Mouse (Mus musculus): ENCODE results near the gene Lce1m.
"Not testable (repeated sequence)": the region's sequence is repeated elsewhere in the genome, so short reads cannot be mapped to it uniquely, and the experiment has no call there.

Gene Lce1m

DNA sequence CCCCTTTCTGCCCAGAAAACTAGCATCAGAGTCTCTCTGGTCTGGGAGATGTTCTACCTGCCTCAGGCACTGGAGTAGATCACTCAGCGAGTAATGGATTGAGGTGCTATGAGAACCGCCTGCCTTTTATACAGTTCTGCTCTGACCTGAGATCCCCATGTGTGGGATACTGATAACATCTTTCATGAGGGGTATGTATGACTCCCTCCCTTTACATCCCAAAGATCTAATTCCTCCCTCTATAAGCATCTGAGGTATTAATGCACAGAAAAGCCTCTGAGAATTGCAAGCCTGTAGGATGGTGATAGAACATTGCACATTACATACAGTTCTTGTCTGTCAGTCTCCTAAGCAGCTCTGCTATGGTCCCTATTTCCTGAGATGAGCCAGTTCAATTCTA, at the start of gene Lce1m:
TSS of gene Lce1m (minus strand) at position 101 of the 400 bp plus-strand sequence.
- DNase-seq: no peak

DNA sequence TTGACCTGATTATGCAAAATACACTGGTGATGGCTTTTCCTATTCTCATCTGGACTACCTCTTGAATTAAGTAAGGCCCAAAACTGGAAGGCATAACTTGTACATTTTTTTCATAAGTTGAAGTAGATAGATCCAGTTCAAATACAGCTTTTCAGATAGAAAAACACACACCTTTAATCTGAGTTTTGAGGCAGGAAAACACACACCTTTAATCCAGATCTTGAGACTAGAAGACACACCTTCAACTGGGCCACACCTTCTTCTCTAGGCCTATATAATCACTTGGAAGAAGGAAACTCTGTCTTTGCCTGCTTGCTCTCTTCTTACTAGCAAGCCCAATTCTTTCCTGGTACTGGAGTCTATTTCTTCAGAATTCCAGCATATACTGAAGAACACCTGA, 49.7 kb upstream of the Lce1m start, which contains the start of gene Gm4858:
TSS of gene Gm4858 (plus strand) at position 301 of the 400 bp plus-strand sequence.
- DNase-seq: not testable (repeated sequence)

DNA sequence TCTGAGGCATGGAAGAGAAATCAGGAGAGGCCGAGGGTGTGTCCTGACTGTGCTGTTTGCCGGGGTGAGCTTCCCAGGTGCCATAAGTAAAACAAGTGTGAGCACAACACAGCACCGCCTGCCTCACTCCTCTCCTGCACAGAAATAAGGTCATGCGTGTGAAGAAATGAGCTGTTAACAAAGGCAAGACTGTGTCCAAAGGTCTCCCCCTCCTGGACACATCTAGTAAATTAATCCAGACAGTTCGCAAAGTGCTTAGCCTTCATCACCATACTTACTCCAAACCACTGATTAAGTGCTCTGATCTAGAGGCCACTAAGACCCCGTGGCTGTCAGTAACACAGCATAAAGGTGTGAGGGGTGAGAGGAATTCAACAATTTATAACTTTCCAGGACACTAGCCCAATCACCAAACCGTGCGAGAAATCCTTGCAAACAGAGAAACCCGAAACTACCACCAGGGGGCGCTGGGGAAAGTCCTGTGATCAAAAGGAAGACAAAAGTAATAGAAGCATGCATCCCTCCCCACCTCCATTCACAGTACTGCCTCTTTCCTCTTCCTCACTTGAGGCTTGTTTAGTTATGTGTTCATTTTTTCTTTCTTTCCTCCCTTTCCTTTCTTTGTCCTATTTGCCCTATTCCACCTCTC, 34.1 kb upstream of the Lce1m start:
- DNase-seq: peak; percentile 2

DNA sequence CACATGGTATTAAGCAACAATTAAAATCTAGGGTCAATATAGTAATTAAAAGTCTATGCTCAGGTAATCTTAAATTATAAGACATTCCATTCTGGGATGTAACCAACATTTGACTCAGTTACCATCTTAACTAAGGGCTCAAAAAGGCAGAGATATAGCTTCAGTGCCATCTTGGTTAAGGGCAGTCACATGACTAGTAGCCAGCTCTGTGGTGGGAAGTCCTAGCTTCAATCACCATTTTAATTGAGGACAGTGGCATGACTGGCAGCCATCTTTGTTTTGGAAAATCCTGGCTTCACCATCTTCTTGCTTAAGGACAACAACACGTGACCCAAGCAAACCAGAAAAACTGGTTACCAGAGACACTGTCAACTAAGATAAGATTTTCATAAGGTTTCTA, 31.3 kb upstream of the Lce1m start:
- no peak for DNase-seq

DNA sequence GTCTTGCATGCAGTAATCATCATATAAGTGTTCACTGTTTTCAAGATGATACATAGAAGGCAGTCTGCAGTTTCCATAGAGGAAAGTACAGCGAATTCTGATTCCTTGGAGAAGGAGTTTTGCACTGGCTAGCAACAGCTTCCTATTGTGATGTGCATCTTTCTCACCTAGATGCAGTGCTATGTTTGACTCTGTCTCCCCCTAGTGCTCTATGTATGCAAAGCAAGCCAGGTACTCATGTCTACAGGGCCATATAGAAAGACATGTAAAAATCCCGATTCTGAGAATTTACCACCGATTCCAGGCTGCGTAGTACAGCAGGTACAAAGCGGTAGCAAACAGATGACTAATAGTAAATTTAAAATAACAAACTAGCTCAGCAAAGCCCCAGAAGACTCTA, 12.6 kb upstream of the Lce1m start:
- peak; percentile 8 for DNase-seq

DNA sequence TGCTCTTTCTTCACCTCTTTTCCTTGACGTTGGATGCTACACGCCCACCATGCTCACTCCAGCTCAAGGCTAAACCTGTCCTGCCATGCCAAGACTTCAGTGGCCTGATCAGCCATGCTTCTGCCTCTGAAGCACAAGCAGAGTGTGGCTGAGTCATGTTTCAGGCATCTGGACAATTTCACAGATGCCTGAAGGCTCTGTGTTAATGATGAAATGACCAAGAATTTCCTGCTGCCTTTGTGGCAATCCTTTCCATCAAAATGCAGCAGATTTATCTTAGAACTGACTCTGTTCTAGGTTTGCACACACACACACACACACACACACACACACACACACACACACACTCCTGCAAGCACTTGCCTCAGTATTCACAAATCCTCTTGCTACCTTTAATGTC, 6.6 kb upstream of the Lce1m start:
- peak; percentile 1 for DNase-seq

DNA sequence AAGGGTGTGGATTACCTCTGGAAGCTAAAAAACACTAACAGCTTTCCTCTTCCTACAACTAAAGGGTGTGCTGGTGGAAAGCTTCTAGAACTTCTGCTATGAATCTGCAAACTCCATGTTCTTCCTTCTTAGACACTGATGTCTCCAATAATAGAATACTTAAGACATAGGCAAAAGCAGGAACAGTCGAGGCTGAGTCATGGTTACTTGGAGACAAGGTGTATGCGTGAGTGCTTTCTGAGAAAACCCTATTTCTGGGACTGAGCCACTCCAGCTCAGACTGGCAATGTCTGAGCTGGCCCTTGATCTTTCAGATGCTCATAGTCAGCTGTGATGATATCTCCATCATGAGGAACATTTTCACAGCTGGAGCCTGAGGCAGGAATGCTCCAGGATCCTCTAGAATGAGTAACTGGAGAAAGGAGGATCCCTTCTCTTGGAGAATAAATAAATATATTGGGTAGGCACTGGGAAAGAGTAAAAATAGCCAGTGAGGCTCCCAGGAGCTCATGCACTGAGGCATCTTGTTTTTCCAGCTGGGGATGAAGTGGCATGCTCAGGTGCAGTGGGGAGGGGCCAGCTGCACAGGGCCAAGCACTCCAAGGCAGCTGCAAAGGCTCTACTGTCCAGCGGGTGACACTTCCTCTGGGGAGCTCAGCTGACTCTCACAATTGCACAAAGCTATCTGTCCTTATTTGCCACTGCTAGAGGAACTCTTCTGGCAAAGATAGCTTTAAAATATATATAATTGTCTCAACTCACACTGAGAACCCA, 4.7 kb upstream of the Lce1m start:
- no peak for DNase-seq

DNA sequence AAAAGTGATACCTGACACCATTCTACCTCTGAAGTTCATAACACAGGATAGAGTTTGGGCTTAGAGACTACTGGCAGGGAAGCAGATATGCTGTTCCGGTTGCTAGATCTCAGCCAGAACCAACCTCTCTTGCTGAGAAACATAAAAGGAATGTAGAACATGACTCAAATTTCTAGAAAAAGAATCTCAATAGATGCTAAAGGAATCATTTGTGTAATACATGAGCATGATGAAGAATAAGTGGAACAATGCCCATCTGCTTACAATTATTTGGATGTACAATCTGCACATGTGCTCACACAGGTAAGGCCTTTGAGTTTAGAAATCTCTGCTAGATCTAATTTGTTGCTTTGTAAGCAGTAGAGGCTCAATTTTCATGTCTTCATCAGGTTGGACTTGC, 2.3 kb upstream of the Lce1m start:
- DNase-seq: no peak

DNA sequence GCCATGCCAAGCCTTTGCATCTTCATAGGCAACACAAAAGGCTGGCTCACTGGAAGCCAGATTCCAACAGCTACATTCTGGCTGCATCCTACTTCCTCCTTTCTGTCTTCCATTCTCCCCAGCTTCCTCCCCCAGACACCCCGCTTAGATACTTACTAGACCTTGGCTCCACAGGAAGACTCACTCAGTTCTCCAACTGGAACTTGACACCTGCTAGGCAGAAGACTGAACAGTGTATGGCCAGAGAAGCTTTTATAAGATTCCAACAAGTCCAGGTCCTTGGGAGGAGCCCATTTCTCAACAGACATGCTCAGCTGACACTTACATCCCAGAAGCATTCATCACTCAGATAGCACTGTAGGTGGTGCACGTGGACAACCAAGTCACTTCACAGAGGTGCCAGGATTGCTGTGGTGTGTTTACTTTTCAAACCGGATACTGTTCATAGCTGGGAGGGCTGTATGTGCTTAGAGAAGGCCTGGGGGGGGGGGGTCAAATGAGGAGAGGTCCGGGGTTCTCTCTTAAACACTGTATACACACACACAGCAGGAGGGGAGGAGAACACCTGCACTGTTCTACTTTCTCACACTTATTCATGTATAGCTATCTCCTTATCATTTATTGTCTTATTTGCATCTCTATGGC, 3.3 kb downstream of the Lce1m start, which contains the start of gene Crct1:
TSS of gene Crct1 (minus strand) at position 228 of the 645 bp plus-strand sequence.
- no peak for DNase-seq

DNA sequence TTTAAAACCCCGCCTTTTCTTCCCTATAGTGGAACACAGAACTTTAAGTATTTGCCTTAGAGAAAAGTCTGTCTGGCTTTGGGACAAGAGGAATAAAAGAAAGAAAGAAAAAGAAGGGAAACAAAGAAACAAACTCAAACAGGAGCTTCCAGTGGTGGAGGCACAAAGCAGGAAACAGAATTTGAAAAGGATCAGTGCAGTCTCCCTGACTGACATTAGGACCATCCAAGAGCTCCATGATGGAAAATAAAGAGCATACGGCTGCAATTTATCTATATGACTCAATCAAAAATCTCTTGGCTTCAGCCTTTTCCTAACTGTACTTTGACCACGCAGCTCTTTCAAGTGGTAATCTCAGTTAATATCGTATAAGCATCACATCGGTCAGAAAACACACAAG, 4.0 kb downstream of the Lce1m start:
- no peak for DNase-seq

DNA sequence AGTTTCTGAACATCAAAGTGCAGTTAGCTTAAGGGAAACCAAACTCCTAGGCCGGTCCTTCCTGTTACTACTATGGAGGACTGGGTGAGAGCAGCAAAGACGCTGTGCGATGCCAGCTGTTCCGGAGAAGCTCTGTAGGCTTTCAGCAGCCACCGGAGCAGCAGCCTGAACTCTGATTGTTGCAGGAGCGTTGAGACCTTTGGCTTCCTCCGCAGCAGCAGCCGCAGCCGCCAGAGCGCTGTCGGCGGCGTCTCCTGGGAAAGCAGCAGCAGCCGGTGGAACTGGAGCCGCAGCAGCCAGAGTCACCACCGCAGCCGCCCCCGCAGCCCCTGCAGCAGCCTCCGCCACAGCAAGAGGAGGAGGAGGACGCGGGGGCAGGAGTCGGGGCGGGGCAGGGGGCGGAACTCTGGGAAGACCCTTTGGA, 4.5 kb downstream of the Lce1m start:
- no peak for DNase-seq

DNA sequence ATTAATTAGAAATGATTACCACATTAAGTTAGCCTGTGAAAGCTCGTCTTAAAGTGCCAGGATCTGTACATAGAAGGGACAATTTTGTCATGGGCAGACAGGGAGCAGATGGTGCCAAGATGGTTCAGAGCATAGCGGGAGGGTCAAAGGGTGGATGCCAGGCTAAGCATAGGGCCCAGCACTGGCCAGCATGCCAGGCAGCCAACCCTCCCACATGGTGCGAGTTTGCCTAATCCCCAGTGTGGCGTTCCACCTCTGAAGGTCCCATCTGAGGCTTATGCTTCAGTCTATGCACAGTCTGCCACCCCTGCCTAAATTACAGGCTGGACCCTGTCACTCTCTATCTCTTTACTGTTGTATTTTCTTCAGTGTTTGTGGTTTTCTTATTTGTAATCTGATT, 16.0 kb downstream of the Lce1m start:
- DNase-seq: no peak

DNA sequence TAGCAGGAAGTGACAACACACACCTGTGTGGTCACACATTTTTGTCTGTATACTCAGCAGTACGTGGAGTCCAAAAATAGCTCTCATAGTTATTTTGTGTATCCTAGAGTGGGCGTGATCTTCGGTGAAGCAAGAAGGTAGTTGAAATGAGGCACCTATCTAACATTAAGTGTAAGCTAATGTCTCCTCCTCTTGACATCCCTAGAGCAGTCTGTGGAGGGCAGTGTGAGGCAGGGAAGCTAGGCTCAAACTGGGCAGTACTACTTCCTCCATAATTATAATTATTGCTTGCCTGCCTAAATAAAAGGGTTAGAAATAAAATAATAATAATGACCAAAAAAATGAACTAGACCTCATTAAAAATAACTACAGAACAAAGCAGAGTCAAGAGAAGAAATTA, 18.2 kb downstream of the Lce1m start:
- no peak for DNase-seq

DNA sequence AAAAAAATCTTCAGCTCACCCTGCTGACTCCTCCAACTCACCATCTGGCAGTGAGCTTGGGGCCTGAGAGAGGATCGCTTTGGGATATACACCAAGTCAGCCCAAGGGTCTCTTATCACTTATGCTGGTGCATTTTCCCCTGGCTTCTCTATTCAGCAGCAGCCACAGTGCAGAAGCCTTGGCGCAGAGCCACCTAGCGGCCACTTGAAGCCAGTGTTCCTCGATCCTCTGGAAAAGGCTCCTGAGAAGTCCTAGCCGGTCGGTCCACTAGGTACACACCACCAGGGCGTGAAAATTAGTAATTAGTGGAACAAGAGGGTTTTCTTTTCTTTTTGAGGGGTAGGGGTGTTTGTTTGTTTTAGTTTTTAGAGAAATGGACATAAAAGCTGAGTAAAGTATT, 20.2 kb downstream of the Lce1m start:
- DNase-seq: peak; percentile 71

DNA sequence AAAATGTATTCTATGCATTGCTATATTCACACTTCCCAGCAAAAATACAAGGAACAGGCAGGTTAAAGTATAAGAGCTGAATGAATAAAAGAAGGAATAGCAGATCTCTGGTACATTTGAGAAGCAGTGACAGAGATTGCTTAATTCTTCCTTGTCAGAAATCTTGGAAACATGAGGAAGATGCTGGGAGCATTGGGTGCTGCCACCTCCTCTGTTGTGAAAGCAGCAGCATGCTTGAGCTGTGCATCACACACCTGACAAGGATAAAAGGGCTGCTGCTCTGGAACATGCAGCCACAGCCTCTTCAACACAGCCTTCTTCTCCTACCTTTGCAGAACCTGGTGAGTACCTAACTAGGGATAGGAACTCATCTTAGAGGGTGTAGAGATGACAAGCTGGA, 26.9 kb downstream of the Lce1m start, which contains the start of gene Lce3f:
TSS of gene Lce3f (plus strand) at position 301 of the 400 bp plus-strand sequence.
- no peak for DNase-seq

DNA sequence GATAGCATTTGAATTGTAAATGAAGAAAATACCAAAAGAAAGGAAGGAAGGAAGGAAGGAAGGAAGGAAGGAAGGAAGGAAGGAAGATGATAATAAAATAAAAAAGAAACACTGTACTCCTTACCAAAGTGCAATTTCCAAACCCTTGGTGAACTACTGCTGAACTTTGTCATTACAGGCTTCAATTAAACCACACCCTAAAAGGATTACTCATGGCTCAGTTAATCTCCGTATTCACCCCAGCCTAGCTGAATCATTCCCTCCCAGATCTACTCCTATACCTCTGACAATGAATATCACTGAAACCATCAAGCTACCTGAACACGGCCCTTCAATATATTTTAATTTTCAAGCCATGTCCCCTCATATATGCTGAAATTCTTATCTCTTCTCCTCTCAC, 40.4 kb downstream of the Lce1m start:
- DNase-seq: no peak

All from lung, postnatal 36 days (tissue).